Mouse (Mus musculus): ENCODE measurements at regions not wholly inside any gene's neighbourhood (a gene's known extent, or its start where the extent isn't known, plus 50 kb on each side); places are given as distances from the start of the nearest gene placed in this dataset.

DNA sequence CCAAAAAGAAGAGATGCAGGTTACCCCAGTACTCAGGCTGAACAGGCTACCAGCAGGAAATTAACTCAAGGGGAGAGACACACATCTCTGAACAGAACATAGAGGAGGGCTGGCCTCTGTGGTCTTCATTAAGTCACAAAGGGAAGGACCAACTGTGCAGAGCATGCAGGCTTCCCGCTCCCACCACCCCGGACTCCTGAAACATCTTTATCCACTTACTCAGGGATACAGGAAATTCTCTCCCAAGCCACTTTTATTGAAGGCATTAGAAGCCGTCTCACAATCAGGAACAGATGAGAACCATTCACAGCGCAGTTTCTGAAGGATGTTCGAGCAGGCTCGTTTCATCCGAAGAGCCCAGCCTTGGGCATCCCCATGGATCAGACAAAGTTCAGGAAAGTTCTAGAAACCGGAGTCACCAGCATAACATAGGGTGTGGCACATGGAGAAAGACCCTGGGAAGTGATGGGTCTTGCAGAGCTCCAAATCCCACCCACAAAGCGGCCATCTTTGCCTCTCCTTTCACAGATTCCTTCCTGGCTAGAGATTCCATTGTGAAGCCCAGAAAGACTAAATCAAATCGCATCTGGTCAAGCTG is 55.9 kb upstream of the Zbtb40 start:
- DNase-seq (ENCODE audit: low spot score in 2 of 2) = no peak

GRCm38 (mm10) chr4:137101169-137101568 is 52.6 kb upstream of the Zbtb40 start:
- DNase-seq (ENCODE audit: low spot score in 2 of 2) = no peak

DNA sequence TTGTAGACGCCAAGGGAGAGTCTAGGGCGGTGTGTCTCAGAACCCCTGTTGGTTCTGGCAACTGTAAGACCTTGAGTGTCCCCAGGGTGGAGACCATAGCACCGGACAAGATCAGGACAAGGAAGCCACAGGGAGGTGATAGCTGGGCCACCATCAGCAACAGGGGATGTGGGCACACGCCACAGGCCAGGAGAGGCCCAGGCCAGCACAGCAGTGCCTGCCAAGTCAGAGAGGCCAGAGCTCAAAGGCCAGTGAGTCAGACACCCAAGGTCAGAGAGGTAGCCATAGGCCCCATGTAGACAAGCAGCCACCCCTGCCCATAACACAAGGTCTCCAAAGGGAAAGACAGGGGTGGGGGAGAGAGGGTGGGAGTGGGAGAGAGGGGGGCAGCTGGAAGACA is 52.2 kb upstream of the Zbtb40 start:
- no peak for DNase-seq (ENCODE audit: low spot score in 2 of 2)

Small RNAs in the stretch of these regions (microRNA-seq; reads per million reads assigned to microRNA genes)
- 0 reads per million in 2 experiments for gene Gm23263
- gene Gm25399 = 0 reads per million in 2 experiments
